Mouse (Mus musculus): ENCODE data around the gene Zfp385c.
A peak's percentile ranks its signal among the peaks of the same experiment; 100 is the strongest.

Gene Zfp385c

GRCm38 (mm10) chr11:100692164-100692616 is at the start of gene Zfp385c:
Gene Zfp385c, minus strand, starts transcription at chr11:100692455.
- no peak for ATAC-seq (ENCODE audit: low TSS enrichment)

GRCm38 (mm10) chr11:100741348-100741747 is 49.1 kb upstream of the Zfp385c start:
- ATAC-seq (ENCODE audit: low TSS enrichment): no peak

- no peak for ATAC-seq (ENCODE audit: low TSS enrichment)
These were observed 46.5 kb upstream of the Zfp385c start for GRCm38 (mm10) chr11:100738749-100739148.

GRCm38 (mm10) chr11:100738066-100738604 is 45.9 kb upstream of the Zfp385c start, which contains the start of gene Rab5c:
Gene Rab5c, minus strand, starts transcription at chr11:100738215.
- ATAC-seq (ENCODE audit: low TSS enrichment): peak; percentile 99

- no peak for ATAC-seq (ENCODE audit: low TSS enrichment)
These were observed 45.0 kb upstream of the Zfp385c start for GRCm38 (mm10) chr11:100737105-100737733.

- ATAC-seq (ENCODE audit: low TSS enrichment): no peak
These were observed 44.5 kb upstream of the Zfp385c start for GRCm38 (mm10) chr11:100736746-100737080.

GRCm38 (mm10) chr11:100735954-100736745 is 43.9 kb upstream of the Zfp385c start:
- no peak for ATAC-seq (ENCODE audit: low TSS enrichment)

- ATAC-seq (ENCODE audit: low TSS enrichment): no peak
These were observed 43.0 kb upstream of the Zfp385c start for GRCm38 (mm10) chr11:100735134-100735865.

- no peak for ATAC-seq (ENCODE audit: low TSS enrichment)
These were observed 38.4 kb upstream of the Zfp385c start for GRCm38 (mm10) chr11:100730477-100731205.

- no peak for ATAC-seq (ENCODE audit: low TSS enrichment)
These were observed 37.7 kb upstream of the Zfp385c start for GRCm38 (mm10) chr11:100729976-100730375.

- ATAC-seq (ENCODE audit: low TSS enrichment): no peak
These were observed 36.3 kb upstream of the Zfp385c start for GRCm38 (mm10) chr11:100728601-100729000.

- no peak for ATAC-seq (ENCODE audit: low TSS enrichment)
These were observed 34.9 kb upstream of the Zfp385c start for GRCm38 (mm10) chr11:100727201-100727600.

GRCm38 (mm10) chr11:100724919-100725512 is 32.8 kb upstream of the Zfp385c start:
- ATAC-seq (ENCODE audit: low TSS enrichment): no peak

GRCm38 (mm10) chr11:100722493-100723028 is 30.3 kb upstream of the Zfp385c start:
- ATAC-seq (ENCODE audit: low TSS enrichment): no peak

GRCm38 (mm10) chr11:100721776-100722492 is 29.7 kb upstream of the Zfp385c start:
- no peak for ATAC-seq (ENCODE audit: low TSS enrichment)

- ATAC-seq (ENCODE audit: low TSS enrichment): no peak
These were observed 29.0 kb upstream of the Zfp385c start for GRCm38 (mm10) chr11:100721254-100721653.

GRCm38 (mm10) chr11:100720345-100720744 is 28.1 kb upstream of the Zfp385c start:
- ATAC-seq (ENCODE audit: low TSS enrichment): peak; percentile 50; the same call in 1 of the 2 replicates

GRCm38 (mm10) chr11:100719893-100720292 is 27.6 kb upstream of the Zfp385c start:
- 0 out of 2 replicates have a peak, but pooled peaks have one; percentile 1 for ATAC-seq (ENCODE audit: low TSS enrichment)

GRCm38 (mm10) chr11:100719312-100719711 is 27.1 kb upstream of the Zfp385c start:
- ATAC-seq (ENCODE audit: low TSS enrichment): peak; percentile 62

- no peak for ATAC-seq (ENCODE audit: low TSS enrichment)
These were observed 26.6 kb upstream of the Zfp385c start for GRCm38 (mm10) chr11:100718866-100719265.

All from frontal cortex, adult (tissue).